Mouse (Mus musculus) midbrain, embryonic 16.5 days (tissue): ENCODE results near the gene Izumo2. TPM values are rescaled to one million over a fixed set of nuclear protein-coding genes. Genes with fewer than 3 reads are reported as not detected.

Source experiments
- ATAC-seq: fragments of 200-750 bp; cut with Nextera tagmentation; 2 replicates; pipeline ENCODE4 v1.8.0; 2017; ENCODE audit warnings: moderate TSS enrichment
- H3K27ac ChIP-seq: fragments of 300-500 bp; sonication (generic); 2 replicates; pipeline ENCODE4 v1.5.1; 2014; ENCODE audit warnings: mild to moderate bottlenecking, low read length, mixed read lengths
- H3K27me3 ChIP-seq: fragments of 300-500 bp; sonication (generic); 2 replicates; pipeline ENCODE4 v1.6.1; 2014; ENCODE audit warnings: low read depth, low read length, mixed read lengths; ENCODE audit not compliant: control insufficient read depth, insufficient read depth
- H3K36me3 ChIP-seq: fragments of 300-500 bp; sonication (generic); 2 replicates; pipeline ENCODE4 v1.6.1; 2014; ENCODE audit warnings: mild to moderate bottlenecking, low read length, moderate library complexity, mixed read lengths; ENCODE audit not compliant: control insufficient read depth, insufficient read depth
- H3K4me1 ChIP-seq: fragments of 300-500 bp; sonication (generic); 2 replicates; pipeline ENCODE4 v1.6.1; 2014; ENCODE audit warnings: mild to moderate bottlenecking, low read length, mixed read lengths; ENCODE audit not compliant: control insufficient read depth, insufficient read depth
- H3K4me2 ChIP-seq: fragments of 300-500 bp; sonication (generic); 2 replicates; pipeline ENCODE4 v1.6.1; 2014; ENCODE audit warnings: mild to moderate bottlenecking, low read length, mixed read lengths
- H3K4me3 ChIP-seq: fragments of 300-500 bp; sonication (generic); 2 replicates; pipeline ENCODE4 v1.5.1; 2014; ENCODE audit warnings: low read depth, mild to moderate bottlenecking, low read length, moderate library complexity, mixed read lengths
- H3K9ac ChIP-seq: fragments of 300-500 bp; sonication (generic); 2 replicates; pipeline ENCODE4 v1.6.1; 2014; ENCODE audit warnings: low read depth, low read length, mixed read lengths
- H3K9me3 ChIP-seq: fragments of 300-500 bp; sonication (generic); replicated peaks from 2 replicates; pipeline ENCODE4 v1.6.1; 2014; ENCODE audit warnings: mild to moderate bottlenecking, low read length, mixed read lengths; ENCODE audit not compliant: control insufficient read depth, poor library complexity, severe bottlenecking
- WGBS: fragments of 180-500 bp; shearing (Covaris S2); extraction: QIAGEN DNeasy Blood & Tissue Kit; methylation state at CpG from one replicate; pipeline ENCODE4 v1.1.7; 2014; 5-methylcytosine and 5-hydroxymethylcytosine counted together
- polyA plus RNA-seq: library from polyadenylated mRNA; unstranded; fragments of >200 nt; fragmentation: Nextera tagmentation; extraction: Ambion mirVana; gene quantifications from 2 replicates; pipeline ENCODE4 v1.2.1, GENCODE M21; 2015

The Izumo2 gene
- polyA plus RNA-seq, 1 experiment from 2014 or later = not detected

GRCm38 (mm10) chr7:44768129-44768528, 59.6 kb downstream of the Izumo2 start:
- H3K9ac ChIP-seq = no peak overlapping the region
- no peak for ATAC-seq
- no peak overlapping the region for H3K4me3 ChIP-seq
- H3K27ac ChIP-seq = no peak overlapping the region
- H3K4me2 ChIP-seq = no peak overlapping the region
- H3K4me1 ChIP-seq = no peaks in the 10 kb centered on the region
- no peaks in the 10 kb centered on the region for H3K9me3 ChIP-seq
- H3K36me3 ChIP-seq = peaks cover 8% of the 10 kb centered on the region
- no peaks in the 10 kb centered on the region for H3K27me3 ChIP-seq
- WGBS = 87% methylated on average over 5 of the region's 5 CpGs

Other genes with a start within 250 kb of the Izumo2 start
- 3.9 and 4.2 TPM in 2 replicates for gene Aspdh, start 243.4 kb upstream of the Izumo2 start, polyA plus RNA-seq
- gene Josd2, start 240.8 kb upstream of the Izumo2 start, polyA plus RNA-seq = 39.5 and 39.6 TPM in 2 replicates
- gene Emc10, start 212.2 kb upstream of the Izumo2 start, polyA plus RNA-seq = 121 and 137 TPM in 2 replicates
- 24.2 and 29.8 TPM in 2 replicates for gene Fam71e1, start 212.2 kb upstream of the Izumo2 start, polyA plus RNA-seq
- gene Mybpc2, start 184.1 kb upstream of the Izumo2 start, polyA plus RNA-seq = 0.16 and 0.17 TPM in 2 replicates
- gene Spib, start 176.7 kb upstream of the Izumo2 start, polyA plus RNA-seq = not detected in 2 replicates
- gene Pold1, start 159.9 kb upstream of the Izumo2 start, polyA plus RNA-seq = 19.4 and 20.1 TPM in 2 replicates
- gene Nr1h2, start 154.8 kb upstream of the Izumo2 start, polyA plus RNA-seq = 54.1 and 58.1 TPM in 2 replicates
- gene Napsa, start 136.4 kb upstream of the Izumo2 start, polyA plus RNA-seq = 0.77 and 1.9 TPM in 2 replicates
- 5.5 and 6.4 TPM in 2 replicates for gene Kcnc3, start 118.1 kb upstream of the Izumo2 start, polyA plus RNA-seq
- gene Myh14, start 37.9 kb upstream of the Izumo2 start, polyA plus RNA-seq = 2.9 and 3.3 TPM in 2 replicates
- 27.3 and 27.9 TPM in 2 replicates for gene Vrk3, start 39.7 kb downstream of the Izumo2 start, polyA plus RNA-seq
- gene Zfp473, start 42.3 kb downstream of the Izumo2 start, polyA plus RNA-seq = 1.2 and 1.8 TPM in 2 replicates
- 43.6 and 45.9 TPM in 2 replicates for gene Nup62, start 107.3 kb downstream of the Izumo2 start, polyA plus RNA-seq
- 0.57 and 1.0 TPM in 2 replicates for gene Il4i1, start 107.6 kb downstream of the Izumo2 start, polyA plus RNA-seq
- 2.5 and 3.0 TPM in 2 replicates for gene Atf5, start 107.9 kb downstream of the Izumo2 start, polyA plus RNA-seq
- 82.2 and 83.2 TPM in 2 replicates for gene Akt1s1, start 140.2 kb downstream of the Izumo2 start, polyA plus RNA-seq
- gene Tbc1d17, start 140.3 kb downstream of the Izumo2 start, polyA plus RNA-seq = 118 and 123 TPM in 2 replicates
- gene Pnkp, start 148.4 kb downstream of the Izumo2 start, polyA plus RNA-seq = 27.9 and 30.4 TPM in 2 replicates
- gene Ptov1, start 161.0 kb downstream of the Izumo2 start, polyA plus RNA-seq = 419 and 448 TPM in 2 replicates
- gene Med25, start 184.0 kb downstream of the Izumo2 start, polyA plus RNA-seq = 153 and 158 TPM in 2 replicates
- 20.0 and 22.3 TPM in 2 replicates for gene Fuz, start 187.3 kb downstream of the Izumo2 start, polyA plus RNA-seq
- 122 and 136 TPM in 2 replicates for gene Ap2a1, start 220.8 kb downstream of the Izumo2 start, polyA plus RNA-seq
- gene Tsks, start 234.5 kb downstream of the Izumo2 start, polyA plus RNA-seq = 0.10 and 0.25 TPM in 2 replicates